Comparison of ENCODE assay signal across 11 mouse cellular contexts in the genomic region with DNA sequence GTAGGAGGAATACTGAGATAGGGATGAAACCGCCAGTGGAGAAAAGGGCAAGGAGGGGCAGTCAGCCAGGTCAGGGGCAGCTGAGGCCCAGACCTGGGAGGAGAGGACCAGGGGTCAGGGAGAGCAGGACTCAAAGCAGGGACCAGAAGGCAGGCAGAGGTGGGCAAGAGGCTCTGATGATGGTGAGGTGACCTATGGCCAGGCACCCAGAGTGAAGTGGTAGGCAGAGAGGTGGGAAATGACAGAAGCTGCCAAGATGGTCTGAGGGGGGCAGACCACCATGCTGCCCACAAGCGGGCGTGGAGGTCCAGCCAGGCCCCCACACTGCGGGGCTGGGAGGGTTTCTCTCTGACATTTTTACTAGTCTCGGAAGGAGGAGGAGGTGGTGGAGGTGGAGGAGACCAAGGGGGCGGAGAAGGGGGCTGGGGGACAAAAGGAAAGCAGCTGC. TPM values are rescaled to one million over a fixed set of nuclear protein-coding genes. Genes with fewer than 3 reads are reported as not detected.
DNase-seq lines count a peak whose midpoint lies in the region; ATAC-seq and TF ChIP-seq lines count a peak whose summit lies in the region.
"Had no signal": no experiment of that assay in that cellular context is flagged by ENCODE, and none has a peak within 500 bp of the region (broad histone marks: within the 10 kb centered on the region; RNA-seq: fewer than 3 reads in every experiment).

No protein-coding gene starts in this region.

- 0 out of 2 replicates have a peak, but pooled peaks cover 4% of the 10 kb centered on the region for H3K27me3 ChIP-seq in heart, embryonic 10.5 days (ENCODE audit: insufficient read depth, poor library complexity, severe bottlenecking)
- H3K27me3 ChIP-seq in thymus, adult 2 months (ENCODE audit: control insufficient read depth, insufficient read depth, low read length) = no peaks in the 10 kb centered on the region
- no peaks in the 10 kb centered on the region for H3K27me3 ChIP-seq in hindbrain, postnatal 0 days (ENCODE audit: insufficient read depth, low read length)
- H3K27me3 ChIP-seq in stomach, postnatal 0 days (ENCODE audit: control insufficient read depth, insufficient read depth, low read length) = no peaks in the 10 kb centered on the region

- DNase-seq in heart, embryonic 10.5 days (ENCODE audit: low spot score) = no peak
- DNase-seq in heart, postnatal 4 days = no peak
- peak; percentile 0 to 4 for DNase-seq in thymus, postnatal 36 days
- DNase-seq in thymus, adult 2 months = no peak
- DNase-seq in hindbrain, postnatal 0 days (ENCODE audit: low spot score) = no peak
- no peak for DNase-seq in stomach, postnatal 0 days (ENCODE audit: low spot score)
- DNase-seq in adipocyte (ENCODE audit: low spot score) = no peak
- no peak for DNase-seq in thymus, postnatal 25 days
- DNase-seq: thymus, adult 18-20 months had no signal

- no peaks in the 10 kb centered on the region for H3K36me3 ChIP-seq in heart, embryonic 10.5 days
- H3K36me3 ChIP-seq in thymus, adult 2 months (ENCODE audit: control insufficient read depth, insufficient read depth, low read length) = no peaks in the 10 kb centered on the region
- no peaks in the 10 kb centered on the region for H3K36me3 ChIP-seq in hindbrain, postnatal 0 days (ENCODE audit: insufficient read depth, low read length)
- no peaks in the 10 kb centered on the region for H3K36me3 ChIP-seq in stomach, postnatal 0 days (ENCODE audit: control insufficient read depth, insufficient read depth, low read length)

- TF ChIP-seq CTCF in thymus, adult 2 months (IDR thresholded peaks at IDR 0.05; ENCODE audit: borderline replicate concordance, control insufficient read depth, extremely low read depth, insufficient read depth, low read length, poor library complexity) = no peak
- TF ChIP-seq CTCF in hindbrain, postnatal 0 days (IDR thresholded peaks at IDR 0.05; ENCODE audit: low read depth) = no peak
- no peak for TF ChIP-seq CTCF in stomach, postnatal 0 days (IDR thresholded peaks at IDR 0.05; ENCODE audit: low read depth)

- peak; percentile 7; the same call in 1 of the 2 replicates for ATAC-seq in hindbrain, postnatal 0 days
- 0 out of 2 replicates have a peak, but pooled peaks have one; percentile 20 for ATAC-seq in stomach, postnatal 0 days (ENCODE audit: low FRiP score, low TSS enrichment)

- peak overlapping the region; percentile 99 for H3K27ac ChIP-seq in heart, embryonic 10.5 days
- no peak overlapping the region for H3K27ac ChIP-seq in thymus, adult 2 months (ENCODE audit: control insufficient read depth, insufficient read depth, low read length)
- H3K27ac ChIP-seq in hindbrain, postnatal 0 days = no peak overlapping the region
- peak overlapping the region; percentile 97 for H3K27ac ChIP-seq in stomach, postnatal 0 days (replicated peaks)
- H3K27ac ChIP-seq: layer of hippocampus, adult 2 months had no signal

- TF ChIP-seq POLR2A in thymus, adult 2 months (IDR thresholded peaks at IDR 0.05; ENCODE audit: control insufficient read depth, extremely low read depth, insufficient read depth, low read length, poor library complexity) = no peak

- 37% methylated on average over 6 of the region's 6 CpGs for WGBS in heart, embryonic 10.5 days
- 92% methylated on average over 6 of the region's 6 CpGs for WGBS in thymus, adult 2 months
- WGBS in hindbrain, postnatal 0 days = 32% methylated on average over 6 of the region's 6 CpGs
- WGBS in stomach, postnatal 0 days = 35% methylated on average over 6 of the region's 6 CpGs

- no peak for TF ChIP-seq EP300 in stomach, postnatal 0 days (optimal IDR thresholded peaks at IDR 0.05)

- peaks cover 63% of the 10 kb centered on the region for H3K4me1 ChIP-seq in heart, embryonic 10.5 days
- peaks cover 4% of the 10 kb centered on the region; the same call in 1 of the 2 replicates for H3K4me1 ChIP-seq in thymus, adult 2 months (replicated peaks; ENCODE audit: control insufficient read depth, insufficient read depth, low read length)
- peaks cover 5% of the 10 kb centered on the region; the same call in 1 of the 2 replicates for H3K4me1 ChIP-seq in hindbrain, postnatal 0 days (ENCODE audit: insufficient read depth, low read length)
- H3K4me1 ChIP-seq in stomach, postnatal 0 days (replicated peaks; ENCODE audit: control insufficient read depth, insufficient read depth) = peaks cover 8% of the 10 kb centered on the region

- H3K4me2 ChIP-seq in hindbrain, postnatal 0 days (ENCODE audit: low read depth, low read length) = no peak overlapping the region
- peak overlapping the region; percentile 40 for H3K4me2 ChIP-seq in stomach, postnatal 0 days (replicated peaks; ENCODE audit: low read depth)

- H3K9ac ChIP-seq in hindbrain, postnatal 0 days (replicated peaks; ENCODE audit: low read length) = no peak overlapping the region
- H3K9ac ChIP-seq in stomach, postnatal 0 days (ENCODE audit: low read length) = peak overlapping the region; percentile 57

- H3K4me3 ChIP-seq in heart, embryonic 10.5 days = peak overlapping the region; percentile 19; the same call in 1 of the 2 replicates
- H3K4me3 ChIP-seq in thymus, adult 2 months (ENCODE audit: control insufficient read depth, insufficient read depth, low read length) = no peak overlapping the region
- H3K4me3 ChIP-seq in hindbrain, postnatal 0 days (ENCODE audit: low read length) = no peak overlapping the region
- 0 out of 2 replicates have a peak overlapping the region, but pooled peaks have one; percentile 17 for H3K4me3 ChIP-seq in stomach, postnatal 0 days (ENCODE audit: low read depth, low read length)
- H3K4me3 ChIP-seq: layer of hippocampus, adult 2 months had no signal

- no peaks in the 10 kb centered on the region for H3K9me3 ChIP-seq in heart, embryonic 10.5 days
- no peaks in the 10 kb centered on the region for H3K9me3 ChIP-seq in hindbrain, postnatal 0 days (ENCODE audit: low read length)
- H3K9me3 ChIP-seq in stomach, postnatal 0 days (ENCODE audit: control insufficient read depth, low read length) = no peaks in the 10 kb centered on the region

RNA-seq across cellular contexts. Expression of gene Lsp1, which starts 10.8 kb away (rescaled TPM):
- 32.0 and 36.9 TPM in 2 replicates for polyA plus RNA-seq in heart, embryonic 10.5 days (2016; fragmentation: Nextera tagmentation; extraction: Ambion mirVana)
- 100 to 1,000 TPM in 1 of 2 experiments, 10 to 100 TPM in 1; 93.3 to 108 TPM for total RNA-seq in heart, postnatal 4 days (2021)
- 507 and 626 TPM in 2 replicates for polyA plus RNA-seq in thymus, adult 2 months (2012; rRNA removed)
- 4.6 and 16.6 TPM in 2 replicates for total RNA-seq in hindbrain, postnatal 0 days (2014; rRNA removed)
- 6.6 and 7.2 TPM in 2 replicates for polyA plus RNA-seq in hindbrain, postnatal 0 days (2015; fragmentation: Nextera tagmentation; extraction: Ambion mirVana)
- 107 and 110 TPM in 2 replicates for polyA plus RNA-seq in stomach, postnatal 0 days (2015; fragmentation: Nextera tagmentation; extraction: Ambion mirVana)

RNA-seq across cellular contexts. Expression of gene Tnnt3, which starts 27.2 kb away (rescaled TPM):
- polyA plus RNA-seq in heart, embryonic 10.5 days (2016; fragmentation: Nextera tagmentation; extraction: Ambion mirVana) = 9.5 and 10.4 TPM in 2 replicates
- 10 to 100 TPM in 1 of 2 experiments, under 1 TPM in 1; 0.98 to 10.9 TPM for total RNA-seq in heart, postnatal 4 days (2021)
- 1.1 and 2.2 TPM in 2 replicates for polyA plus RNA-seq in thymus, adult 2 months (2012; rRNA removed)
- 1.3 and 4.7 TPM in 2 replicates for total RNA-seq in hindbrain, postnatal 0 days (2014; rRNA removed)
- polyA plus RNA-seq in hindbrain, postnatal 0 days (2015; fragmentation: Nextera tagmentation; extraction: Ambion mirVana) = 3.1 and 3.9 TPM in 2 replicates
- polyA plus RNA-seq in stomach, postnatal 0 days (2015; fragmentation: Nextera tagmentation; extraction: Ambion mirVana) = 8.0 and 11.7 TPM in 2 replicates
- total RNA-seq: layer of hippocampus, adult 2 months had no signal

RNA-seq across cellular contexts. Expression of gene Tnni2, which starts 29.8 kb away (rescaled TPM):
- 51.9 and 56.4 TPM in 2 replicates for polyA plus RNA-seq in heart, embryonic 10.5 days (2016; fragmentation: Nextera tagmentation; extraction: Ambion mirVana)
- total RNA-seq in heart, postnatal 4 days (2021) = 10 to 100 TPM in 1 of 2 experiments, 1 to 10 TPM in 1; 6.6 to 16.4 TPM
- polyA plus RNA-seq in thymus, adult 2 months (2012; rRNA removed) = 3.2 and 4.3 TPM in 2 replicates
- total RNA-seq in hindbrain, postnatal 0 days (2014; rRNA removed) = 1.3 and 8.5 TPM in 2 replicates
- 0.63 TPM in 2 replicates for polyA plus RNA-seq in hindbrain, postnatal 0 days (2015; fragmentation: Nextera tagmentation; extraction: Ambion mirVana)
- polyA plus RNA-seq in stomach, postnatal 0 days (2015; fragmentation: Nextera tagmentation; extraction: Ambion mirVana) = 19.1 and 19.6 TPM in 2 replicates
- total RNA-seq: layer of hippocampus, adult 2 months had no signal

RNA-seq across cellular contexts. Expression of gene Syt8, which starts 36.8 kb away (rescaled TPM):
- 0.38 and 1.3 TPM in 2 replicates for polyA plus RNA-seq in heart, embryonic 10.5 days (2016; fragmentation: Nextera tagmentation; extraction: Ambion mirVana)
- not detected for total RNA-seq in heart, postnatal 4 days (2021)
- polyA plus RNA-seq in thymus, adult 2 months (2012; rRNA removed) = 2.2 and 5.2 TPM in 2 replicates
- total RNA-seq in hindbrain, postnatal 0 days (2014; rRNA removed) = not detected in 2 replicates
- polyA plus RNA-seq in hindbrain, postnatal 0 days (2015; fragmentation: Nextera tagmentation; extraction: Ambion mirVana) = 0.15 TPM in 1 of 2 replicates, not detected in the other
- 70.7 and 78.9 TPM in 2 replicates for polyA plus RNA-seq in stomach, postnatal 0 days (2015; fragmentation: Nextera tagmentation; extraction: Ambion mirVana)
- total RNA-seq: layer of hippocampus, adult 2 months; monocyte, adult 5-6 weeks had no signal

Comparison
In these comparisons a context has a peak if more than half of its experiments do, and no peak if none do; other contexts are left out.
1. DNase-seq: peak in thymus, postnatal 36 days (2 of 2); none in heart, embryonic 10.5 days (single experiment), heart, postnatal 4 days (single experiment), thymus, adult 2 months (single experiment), hindbrain, postnatal 0 days (single experiment), stomach, postnatal 0 days (single experiment), adipocyte (single experiment) and thymus, postnatal 25 days (single experiment).
2. H3K27ac ChIP-seq: peak in heart, embryonic 10.5 days (single experiment) and stomach, postnatal 0 days (single experiment); none in thymus, adult 2 months (single experiment) and hindbrain, postnatal 0 days (single experiment).
3. H3K4me3 ChIP-seq: peak in heart, embryonic 10.5 days (single experiment) and stomach, postnatal 0 days (single experiment); none in thymus, adult 2 months (single experiment) and hindbrain, postnatal 0 days (single experiment).